Mouse (Mus musculus) thymus, postnatal 14 days (tissue): ENCODE results near the gene Rpl31.
A peak's percentile ranks its signal among the peaks of the same experiment; 100 is the strongest.

Experiments used
- DNase-seq: peaks from one replicate; pipeline ENCODE4 v3.0.0; 2021

The Rpl31 gene

GRCm38 (mm10) chr1:39368267-39368841 lies 712 bp downstream of the Rpl31 start:
- no peak for DNase-seq

- no peak for DNase-seq
These were observed 2.8 kb downstream of the Rpl31 start for GRCm38 (mm10) chr1:39370431-39370830.

- DNase-seq, result no peak
These were observed 4.7 kb downstream of the Rpl31 start for GRCm38 (mm10) chr1:39372220-39372843.

- no peak for DNase-seq
These were observed 5.7 kb downstream of the Rpl31 start for GRCm38 (mm10) chr1:39373378-39373777.

GRCm38 (mm10) chr1:39374231-39374809 lies 6.7 kb downstream of the Rpl31 start:
- no peak for DNase-seq

GRCm38 (mm10) chr1:39376121-39376520 lies 8.5 kb downstream of the Rpl31 start:
- no peak for DNase-seq

- no peak for DNase-seq
These were observed 9.1 kb downstream of the Rpl31 start for GRCm38 (mm10) chr1:39376726-39377240.

GRCm38 (mm10) chr1:39378540-39378939 lies 10.9 kb downstream of the Rpl31 start:
- DNase-seq, result no peak

GRCm38 (mm10) chr1:39379021-39379420 lies 11.4 kb downstream of the Rpl31 start:
- DNase-seq, result no peak

GRCm38 (mm10) chr1:39381017-39381416 lies 13.4 kb downstream of the Rpl31 start:
- no peak for DNase-seq

GRCm38 (mm10) chr1:39384914-39385313 lies 17.3 kb downstream of the Rpl31 start:
- no peak for DNase-seq

GRCm38 (mm10) chr1:39386456-39386855 lies 18.8 kb downstream of the Rpl31 start:
- DNase-seq, result no peak

- DNase-seq, result no peak
These were observed 19.9 kb downstream of the Rpl31 start for GRCm38 (mm10) chr1:39387497-39387896.

- DNase-seq, result no peak
These were observed 20.5 kb downstream of the Rpl31 start for GRCm38 (mm10) chr1:39388163-39388562.

- no peak for DNase-seq
These were observed 21.7 kb downstream of the Rpl31 start for GRCm38 (mm10) chr1:39389338-39389737.

GRCm38 (mm10) chr1:39391652-39392051 lies 24.0 kb downstream of the Rpl31 start:
- no peak for DNase-seq

GRCm38 (mm10) chr1:39392189-39392588 lies 24.5 kb downstream of the Rpl31 start:
- DNase-seq, result peak; percentile 83

- DNase-seq, result no peak
These were observed 25.7 kb downstream of the Rpl31 start for GRCm38 (mm10) chr1:39393217-39393867.

- DNase-seq, result no peak
These were observed 26.5 kb downstream of the Rpl31 start for GRCm38 (mm10) chr1:39394096-39394495.

- DNase-seq, result no peak
These were observed 27.0 kb downstream of the Rpl31 start for GRCm38 (mm10) chr1:39394650-39395049.

GRCm38 (mm10) chr1:39396347-39396746 lies 28.7 kb downstream of the Rpl31 start:
- DNase-seq, result peak; percentile 29

- no peak for DNase-seq
These were observed 30.6 kb downstream of the Rpl31 start for GRCm38 (mm10) chr1:39398284-39398683.

- DNase-seq, result no peak
These were observed 31.6 kb downstream of the Rpl31 start for GRCm38 (mm10) chr1:39399228-39399627.

GRCm38 (mm10) chr1:39400173-39400572 lies 32.5 kb downstream of the Rpl31 start:
- no peak for DNase-seq
